Mouse (Mus musculus) left cerebral cortex, adult 2 months (tissue): ENCODE data around the gene Oxt. TPM values are rescaled to one million over a fixed set of nuclear protein-coding genes. Genes with fewer than 3 reads are reported as not detected.

Experiments
- DNase-seq, 2 experiments: peaks; one replicate each; pipeline ENCODE4 v3.0.0; 2021 to 2022; ENCODE audit warnings: low spot score in 2 of 2, mixed read lengths in 1 of 2; ENCODE audit errors: extremely low spot score in 1 of 2
- H3K27ac ChIP-seq: fragments of 200-600 bp; 2 replicates; pipeline ENCODE4 v1.8.1; 2022
- H3K4me3 ChIP-seq: fragments of 200-600 bp; 2 replicates; pipeline ENCODE4 v1.8.1; 2022
- CTCF ChIP-seq: fragments of 200-600 bp; IDR thresholded peaks from 2 replicates; pipeline ENCODE4 v1.8.1; 2022; ENCODE audit warnings: antibody characterized with exemption, mild to moderate bottlenecking, moderate library complexity
- intact Hi-C: fragments of 180-260 bp; cut with DNase I; formaldehyde crosslinking; loops from one replicate; pipeline ENCODE4 v1.15.1; 2025
- long read RNA-seq, 2 experiments: library from polyadenylated mRNA; stranded (forward); transcript quantifications; one replicate each; pipeline ENCODE4 v2.0.0; 2021; ENCODE audit warnings: borderline mapping rate in 2 of 2
- total RNA-seq, 2 experiments: library from RNA; stranded (reverse); gene quantifications; 2 replicates each; pipeline ENCODE4 v1.2.3; 2021

The Oxt gene
- 1 to 10 TPM in 1 of 2 experiments, not detected in 1; 4.4 TPM for total RNA-seq
- long read RNA-seq, experiment 1 = 0 reads
- long read RNA-seq, experiment 2, partial matches to known transcripts = 2 of 5 reads
- long read RNA-seq, experiment 2, other reads (novel, unspliced or antisense) = 0 of 5 reads

GRCm38 (mm10) chr2:130575873-130576272, at the start of gene Oxt:
Gene Oxt (plus strand): TSS chr2:130576173.
- TF ChIP-seq CTCF = no peak
- H3K27ac ChIP-seq = no peak within 1 kb of the TSS
- H3K4me3 ChIP-seq = no peak within 1 kb of the TSS
- intact Hi-C loops = no loop called here
- DNase-seq = no peak

- TF ChIP-seq CTCF = peak; percentile 3; the same call in 1 of the 2 replicates
- Histone ChIP-seq H3K27ac (no peak overlapping the region), H3K4me3 (no peak overlapping the region)
- intact Hi-C loops = no loop called here
- peak in 1 of 2 experiments; percentile 13 for DNase-seq
These were observed 47.5 kb upstream of the Oxt start for GRCm38 (mm10) chr2:130528457-130528856.

DNA sequence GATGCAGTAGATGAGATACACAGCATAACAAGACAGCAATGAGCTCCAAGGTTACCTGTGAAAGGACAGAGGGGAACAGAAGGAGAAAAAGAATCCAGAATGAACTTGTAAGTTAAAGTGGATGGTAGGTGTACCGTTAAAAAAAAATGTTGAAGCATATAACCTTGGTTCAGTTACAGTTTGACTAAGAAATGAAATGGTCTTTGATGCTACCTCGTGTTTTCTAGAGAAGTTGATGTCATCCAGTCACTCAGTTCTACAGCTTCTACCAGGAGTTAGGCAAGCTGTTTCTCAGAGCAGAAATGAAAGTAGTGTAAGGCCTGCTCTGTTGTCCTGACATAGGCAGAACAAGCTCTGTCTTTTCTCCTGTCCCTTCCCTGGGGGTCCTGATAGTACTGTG, 46.7 kb upstream of the Oxt start:
- intact Hi-C loops = no loop called here
- no peak for DNase-seq
- Histone ChIP-seq H3K27ac (no peak overlapping the region), H3K4me3 (no peak overlapping the region)
- TF ChIP-seq CTCF = no peak

DNA sequence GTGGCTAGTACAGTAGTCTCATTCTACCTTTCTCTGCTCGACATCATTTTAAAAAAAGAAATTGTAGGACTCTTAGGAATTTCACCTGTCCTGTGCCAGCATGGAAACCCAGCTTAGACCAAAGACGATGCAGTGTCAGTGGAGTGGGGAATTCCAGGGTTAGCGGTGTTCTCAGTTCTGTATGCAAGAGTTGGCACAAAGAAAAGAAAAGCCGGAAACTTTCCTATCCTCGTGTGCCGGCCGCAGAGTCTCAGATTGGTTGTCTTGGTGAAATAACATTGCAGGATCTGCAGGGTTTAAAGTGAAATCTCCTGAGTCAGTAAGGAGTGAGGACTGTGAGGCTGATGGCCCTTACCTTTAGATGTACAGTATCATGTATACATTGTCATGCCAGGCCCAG, 46.0 kb upstream of the Oxt start:
- DNase-seq = no peak
- TF ChIP-seq CTCF = no peak
- intact Hi-C loops = no loop called here
- Histone ChIP-seq H3K27ac (no peak overlapping the region), H3K4me3 (no peak overlapping the region)

DNA sequence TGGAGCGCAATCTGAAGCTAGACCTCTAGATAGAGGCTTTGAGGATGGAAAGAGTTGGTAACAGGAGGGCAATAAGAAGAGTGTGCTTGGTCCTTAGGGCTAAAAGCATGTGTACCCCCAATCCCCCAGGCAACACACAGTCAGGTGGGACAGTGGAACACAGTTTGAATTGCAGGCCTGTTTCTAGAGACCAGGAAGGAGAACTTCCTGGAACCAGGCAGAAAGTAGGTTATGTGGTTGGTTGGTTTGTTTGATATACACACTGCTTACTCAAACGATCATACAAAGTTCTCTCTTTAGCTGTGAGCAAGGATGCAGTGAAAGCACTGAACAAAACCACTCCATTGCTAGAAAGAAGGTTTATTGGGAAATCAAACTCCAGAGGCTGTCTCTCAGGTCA, 43.8 kb upstream of the Oxt start:
- Histone ChIP-seq H3K4me3 (no peak overlapping the region), H3K27ac (no peak overlapping the region)
- DNase-seq = no peak
- intact Hi-C loops = no loop called here
- no peak for TF ChIP-seq CTCF

- intact Hi-C loops = no loop called here
- H3K27ac ChIP-seq = no peak overlapping the region
- H3K4me3 ChIP-seq = no peak overlapping the region
- DNase-seq = no peak
- no peak for TF ChIP-seq CTCF
These were observed 41.0 kb upstream of the Oxt start for GRCm38 (mm10) chr2:130535017-130535416.

DNA sequence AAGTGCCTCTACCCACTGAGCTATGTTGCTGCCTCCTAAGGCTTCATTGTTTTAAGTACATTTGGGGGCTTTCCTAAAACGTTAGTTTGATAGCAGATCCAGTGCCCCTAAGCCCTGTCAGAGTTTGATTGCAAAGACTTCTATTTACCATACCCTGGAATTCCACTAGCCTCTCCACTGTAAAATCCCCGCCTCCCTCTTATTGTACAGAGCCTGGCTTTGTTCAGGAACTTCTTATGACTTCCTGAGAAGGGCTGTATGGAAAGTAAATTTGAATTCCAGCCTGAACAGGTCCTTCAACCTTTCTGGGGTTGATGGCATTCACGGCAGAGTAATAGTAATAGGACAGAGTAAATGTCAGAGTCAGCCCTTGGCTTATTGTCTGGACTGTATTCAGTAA, 39.1 kb upstream of the Oxt start:
- Histone ChIP-seq H3K4me3 (no peak overlapping the region), H3K27ac (no peak overlapping the region)
- intact Hi-C loops = no loop called here
- no peak for DNase-seq
- TF ChIP-seq CTCF = no peak

GRCm38 (mm10) chr2:130538876-130539546, 37.0 kb upstream of the Oxt start:
- TF ChIP-seq CTCF = no peak
- Histone ChIP-seq H3K27ac (no peak overlapping the region), H3K4me3 (no peak overlapping the region)
- DNase-seq = no peak
- intact Hi-C loops = no loop called here

DNA sequence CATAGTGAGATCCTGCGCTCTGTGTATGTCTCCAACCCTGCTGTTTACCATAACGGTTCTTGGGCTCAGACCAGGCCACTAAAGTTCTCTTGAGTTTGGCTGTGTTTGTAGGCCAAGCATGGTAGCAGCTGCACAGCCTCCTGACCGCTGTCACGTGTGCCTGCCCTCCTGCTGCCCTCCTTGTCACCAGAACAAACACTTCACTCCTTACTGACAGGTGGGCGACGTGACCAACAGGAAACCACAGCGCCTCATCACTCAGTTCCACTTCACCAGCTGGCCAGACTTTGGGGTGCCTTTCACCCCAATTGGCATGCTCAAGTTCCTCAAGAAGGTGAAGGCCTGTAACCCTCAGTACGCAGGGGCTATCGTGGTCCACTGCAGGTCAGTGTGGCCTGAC, 35.7 kb upstream of the Oxt start:
- TF ChIP-seq CTCF = no peak
- no peak overlapping the region for H3K4me3 ChIP-seq
- no peak for DNase-seq
- intact Hi-C loops = no loop called here
- H3K27ac ChIP-seq = no peak overlapping the region

GRCm38 (mm10) chr2:130546957-130547356, 29.0 kb upstream of the Oxt start:
- DNase-seq = no peak
- no peak overlapping the region for H3K27ac ChIP-seq
- no peak overlapping the region for H3K4me3 ChIP-seq
- intact Hi-C loops = no loop called here
- TF ChIP-seq CTCF = no peak

- no peak for TF ChIP-seq CTCF
- intact Hi-C loops = no loop called here
- H3K4me3 ChIP-seq = no peak overlapping the region
- H3K27ac ChIP-seq = no peak overlapping the region
- no peak for DNase-seq
These were observed 21.1 kb upstream of the Oxt start for GRCm38 (mm10) chr2:130554841-130555240.

GRCm38 (mm10) chr2:130556292-130556691, 19.7 kb upstream of the Oxt start:
- no peak overlapping the region for H3K27ac ChIP-seq
- no peak for DNase-seq
- H3K4me3 ChIP-seq = no peak overlapping the region
- TF ChIP-seq CTCF = no peak
- intact Hi-C loops = no loop called here

- no peak for TF ChIP-seq CTCF
- no peak overlapping the region for H3K4me3 ChIP-seq
- no peak for DNase-seq
- no peak overlapping the region for H3K27ac ChIP-seq
- intact Hi-C loops = no loop called here
These were observed 18.5 kb upstream of the Oxt start for GRCm38 (mm10) chr2:130557462-130557861.
